Mouse (Mus musculus): ENCODE measurements around the gene Ifnl3.
"Not testable (repeated sequence)": the region's sequence is repeated elsewhere in the genome, so short reads cannot be mapped to it uniquely, and the experiment has no call there.

Gene Ifnl3

GRCm38 (mm10) chr7:28522536-28522935 lies at the start of gene Ifnl3:
TSS of gene Ifnl3 (plus strand) at chr7:28522836.
- DNase-seq = not testable (repeated sequence)

GRCm38 (mm10) chr7:28476191-28476590 lies 46.4 kb upstream of the Ifnl3 start:
- no peak for DNase-seq

- DNase-seq = no peak
Observed at GRCm38 (mm10) chr7:28477363-28477762, 45.3 kb upstream of the Ifnl3 start.

GRCm38 (mm10) chr7:28478854-28479253 lies 43.8 kb upstream of the Ifnl3 start:
- peak; percentile 62 to 67 for DNase-seq

GRCm38 (mm10) chr7:28482854-28483253 lies 39.8 kb upstream of the Ifnl3 start:
- DNase-seq = no peak

GRCm38 (mm10) chr7:28484192-28484591 lies 38.4 kb upstream of the Ifnl3 start:
- DNase-seq = no peak

- peak; percentile 40 to 61 for DNase-seq
Observed at GRCm38 (mm10) chr7:28488030-28488491, 34.6 kb upstream of the Ifnl3 start.

GRCm38 (mm10) chr7:28490410-28490809 lies 32.2 kb upstream of the Ifnl3 start:
- DNase-seq = peak; percentile 76 to 84

GRCm38 (mm10) chr7:28490903-28491302 lies 31.7 kb upstream of the Ifnl3 start:
- peak in 1 of 2 experiments; percentile 20 for DNase-seq

- DNase-seq = no peak
Observed at GRCm38 (mm10) chr7:28492310-28492709, 30.3 kb upstream of the Ifnl3 start.

GRCm38 (mm10) chr7:28495426-28495825 lies 27.2 kb upstream of the Ifnl3 start:
- no peak for DNase-seq

- DNase-seq = peak; percentile 77
Observed at GRCm38 (mm10) chr7:28505585-28505984, 17.1 kb upstream of the Ifnl3 start.

GRCm38 (mm10) chr7:28509121-28509520 lies 13.5 kb upstream of the Ifnl3 start:
- DNase-seq = not testable (repeated sequence)

- DNase-seq = not testable (repeated sequence)
Observed at GRCm38 (mm10) chr7:28510405-28510974, 12.1 kb upstream of the Ifnl3 start, which contains the start of gene Ifnl2. TSS of gene Ifnl2 (minus strand) at chr7:28510455.

GRCm38 (mm10) chr7:28511441-28511840 lies 11.2 kb upstream of the Ifnl3 start:
- no peak for DNase-seq

GRCm38 (mm10) chr7:28527922-28528719 lies 5.5 kb downstream of the Ifnl3 start:
- DNase-seq = peak; percentile 90 to 91

GRCm38 (mm10) chr7:28532005-28532404 lies 9.4 kb downstream of the Ifnl3 start:
- no peak for DNase-seq

- not testable (repeated sequence) for DNase-seq
Observed at GRCm38 (mm10) chr7:28538886-28539285, 16.2 kb downstream of the Ifnl3 start.

GRCm38 (mm10) chr7:28540526-28540925 lies 17.9 kb downstream of the Ifnl3 start, which contains the start of gene Sycn:
TSS of gene Sycn (plus strand) at chr7:28540885.
- no peak for DNase-seq

GRCm38 (mm10) chr7:28544051-28544601 lies 21.5 kb downstream of the Ifnl3 start:
- DNase-seq = peak; percentile 45 to 66

- DNase-seq = peak; percentile 41 to 57
Observed at GRCm38 (mm10) chr7:28545048-28545890, 22.6 kb downstream of the Ifnl3 start.

- DNase-seq = no peak
Observed at GRCm38 (mm10) chr7:28545891-28546210, 23.2 kb downstream of the Ifnl3 start.

- DNase-seq = no peak
Observed at GRCm38 (mm10) chr7:28546649-28547048, 24.0 kb downstream of the Ifnl3 start.
